Mouse (Mus musculus) embryonic facial prominence, embryonic 12.5 days (tissue): Measurements from ENCODE around the gene Ces5a. TPM values are rescaled to one million over a fixed set of nuclear protein-coding genes. Genes with fewer than 3 reads are reported as not detected.

Experiments used
- ATAC-seq: fragments of 200-750 bp; cut with Nextera tagmentation; 2 replicates; pipeline ENCODE4 v1.8.0; 2017; ENCODE audit not compliant: insufficient number of reproducible peaks, insufficient read depth, low FRiP score, low TSS enrichment
- H3K27ac ChIP-seq: fragments of 300-500 bp; sonication (generic); 2 replicates; pipeline ENCODE4 v1.5.1; 2016; ENCODE audit warnings: mild to moderate bottlenecking
- H3K27me3 ChIP-seq: fragments of 300-500 bp; sonication (generic); 2 replicates; pipeline ENCODE4 v1.6.1; 2016; ENCODE audit warnings: mild to moderate bottlenecking, moderate library complexity
- H3K36me3 ChIP-seq: fragments of 300-500 bp; sonication (generic); 2 replicates; pipeline ENCODE4 v1.6.1; 2016; ENCODE audit warnings: mild to moderate bottlenecking
- H3K4me1 ChIP-seq: fragments of 300-500 bp; sonication (generic); 2 replicates; pipeline ENCODE4 v1.6.1; 2016
- H3K4me2 ChIP-seq: fragments of 300-500 bp; sonication (generic); replicated peaks from 2 replicates; pipeline ENCODE4 v1.6.1; 2016; ENCODE audit warnings: mild to moderate bottlenecking, moderate library complexity
- H3K4me3 ChIP-seq: fragments of 300-500 bp; sonication (generic); 2 replicates; pipeline ENCODE4 v1.5.1; 2016; ENCODE audit warnings: mild to moderate bottlenecking
- H3K9ac ChIP-seq: fragments of 300-500 bp; sonication (generic); 2 replicates; pipeline ENCODE4 v1.6.1; 2016; ENCODE audit warnings: mild to moderate bottlenecking, moderate library complexity
- H3K9me3 ChIP-seq: fragments of 300-500 bp; sonication (generic); 2 replicates; pipeline ENCODE4 v1.6.1; 2016; ENCODE audit warnings: mild to moderate bottlenecking, moderate library complexity
- WGBS: fragments of 180-500 bp; shearing (Covaris S2); methylation state at CpG from one replicate; pipeline ENCODE4 v1.1.7; 2016; 5-methylcytosine and 5-hydroxymethylcytosine counted together
- polyA plus RNA-seq: library from polyadenylated mRNA; unstranded; fragments of >200 nt; fragmentation: Nextera tagmentation; extraction: Ambion mirVana; gene quantifications from 2 replicates; pipeline ENCODE4 v1.2.1, GENCODE M21; 2016

The Ces5a gene
- 0.23 TPM in 1 of 2 replicates, not detected in the other for polyA plus RNA-seq

- Histone ChIP-seq H3K4me1 (no peaks in the 10 kb centered on the region), H3K27me3 (no peaks in the 10 kb centered on the region), H3K9ac (no peak within 1 kb of the TSS), H3K27ac (no peak within 1 kb of the TSS), H3K36me3 (no peaks in the 10 kb centered on the region), H3K4me2 (no peak within 1 kb of the TSS), H3K9me3 (no peaks in the 10 kb centered on the region), H3K4me3 (no peak within 1 kb of the TSS)
- 88% methylated on average over 5 of the region's 5 CpGs for WGBS
- no peak for ATAC-seq
These were observed at the start of gene Ces5a for GRCm38 (mm10) chr8:93535730-93536129. Gene Ces5a, minus strand, starts transcription at chr8:93535830.

DNA sequence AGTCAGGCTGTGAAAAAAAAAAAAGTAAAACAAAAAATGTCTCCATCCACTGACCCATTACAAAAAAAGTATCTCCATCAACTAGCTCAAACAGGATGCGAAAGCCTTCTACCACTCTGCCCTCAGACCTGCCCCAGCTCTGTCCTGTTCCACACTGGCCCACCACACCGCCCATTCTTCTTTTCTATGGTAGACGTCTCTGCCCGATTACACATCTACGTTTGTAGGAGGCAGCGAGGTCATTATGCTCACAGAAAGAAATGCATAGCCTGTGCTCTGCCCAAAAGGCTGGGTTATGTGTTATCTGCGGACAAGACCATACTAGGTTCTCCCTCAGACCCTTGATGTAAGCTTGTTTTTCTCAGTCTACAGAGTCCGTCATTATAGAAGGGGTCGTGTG is 37.2 kb upstream of the Ces5a start:
- H3K27ac ChIP-seq, result no peak overlapping the region

GRCm38 (mm10) chr8:93572095-93572501 is 36.5 kb upstream of the Ces5a start:
- no peak overlapping the region for H3K4me3 ChIP-seq
- H3K27ac ChIP-seq, result no peak overlapping the region
- 33% methylated on average over 2 of the region's 2 CpGs for WGBS
- no peaks in the 10 kb centered on the region for H3K27me3 ChIP-seq
- no peak overlapping the region for H3K4me2 ChIP-seq
- no peaks in the 10 kb centered on the region for H3K36me3 ChIP-seq
- H3K9ac ChIP-seq, result no peak overlapping the region
- 0 out of 2 replicates have a peak, but pooled peaks cover 13% of the 10 kb centered on the region for H3K4me1 ChIP-seq
- no peak for ATAC-seq
- H3K9me3 ChIP-seq, result peaks cover 4% of the 10 kb centered on the region; the same call in 1 of the 2 replicates

More for the DNA sequence above, 37.2 kb upstream of the Ces5a start:
- no peak for ATAC-seq
- no peak overlapping the region for H3K4me3 ChIP-seq
- no peaks in the 10 kb centered on the region for H3K36me3 ChIP-seq
- H3K9me3 ChIP-seq, result peaks cover 4% of the 10 kb centered on the region; the same call in 1 of the 2 replicates
- no peak overlapping the region for H3K9ac ChIP-seq
- 81% methylated on average over 9 of the region's 9 CpGs for WGBS
- no peaks in the 10 kb centered on the region for H3K27me3 ChIP-seq
- H3K4me2 ChIP-seq, result no peak overlapping the region
- 0 out of 2 replicates have a peak, but pooled peaks cover 8% of the 10 kb centered on the region for H3K4me1 ChIP-seq

DNA sequence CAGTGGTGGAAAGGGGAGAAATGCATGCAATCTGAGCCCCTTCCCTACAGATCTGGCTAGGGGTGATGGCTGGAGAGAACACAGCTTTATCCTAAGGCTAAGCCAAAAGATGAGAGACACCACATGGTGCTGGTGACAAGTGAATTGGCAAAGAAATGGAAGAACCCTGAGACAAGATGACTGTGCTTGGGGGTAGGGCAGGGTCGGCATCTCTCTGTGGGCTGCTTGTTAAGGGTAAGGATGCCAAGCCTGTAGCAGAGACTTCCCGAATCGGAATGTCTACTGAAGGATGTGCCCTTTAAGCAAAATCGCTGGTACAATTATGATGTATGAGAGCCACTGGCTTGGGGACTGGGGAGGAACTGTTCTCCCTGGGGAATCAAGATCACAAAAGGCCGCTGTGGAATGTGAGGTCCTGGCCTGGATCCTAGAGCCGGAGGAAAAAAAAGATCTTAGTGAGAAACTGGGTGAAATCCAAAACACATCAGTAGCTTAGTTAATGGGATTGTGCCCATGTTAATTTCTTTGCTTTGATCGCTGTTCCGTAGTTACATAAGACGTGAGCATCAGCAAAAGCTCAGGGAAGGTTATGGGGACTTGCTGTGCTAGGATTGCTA is 35.8 kb upstream of the Ces5a start:
- Histone ChIP-seq H3K27ac (no peak overlapping the region), H3K4me2 (no peak overlapping the region), H3K9me3 (peaks cover 4% of the 10 kb centered on the region; the same call in 1 of the 2 replicates), H3K9ac (no peak overlapping the region), H3K36me3 (no peaks in the 10 kb centered on the region), H3K4me3 (no peak overlapping the region), H3K4me1 (0 out of 2 replicates have a peak, but pooled peaks cover 15% of the 10 kb centered on the region), H3K27me3 (no peaks in the 10 kb centered on the region)
- no peak for ATAC-seq
- WGBS, result 22% methylated on average over 9 of the region's 9 CpGs

DNA sequence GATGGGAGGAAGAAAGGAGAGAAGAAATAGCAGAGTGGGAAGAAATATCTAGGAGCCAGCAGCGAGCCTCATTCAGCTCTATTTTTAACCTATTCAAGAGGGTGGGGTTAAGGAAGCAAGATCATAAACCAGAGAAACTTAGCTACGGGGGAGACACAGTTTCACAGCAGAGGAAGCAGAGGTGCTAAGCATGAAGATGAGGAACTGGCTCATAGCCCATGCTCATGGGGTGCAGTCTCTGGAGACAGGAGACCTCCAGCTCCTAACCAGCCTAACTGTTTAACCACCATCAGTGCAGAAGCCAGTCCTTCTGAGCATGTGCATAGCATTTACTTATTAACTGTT is 34.5 kb upstream of the Ces5a start:
- Histone ChIP-seq H3K4me2 (no peak overlapping the region), H3K36me3 (no peaks in the 10 kb centered on the region), H3K27ac (no peak overlapping the region), H3K4me3 (no peak overlapping the region), H3K9me3 (peaks cover 4% of the 10 kb centered on the region; the same call in 1 of the 2 replicates), H3K27me3 (no peaks in the 10 kb centered on the region), H3K4me1 (0 out of 2 replicates have a peak, but pooled peaks cover 15% of the 10 kb centered on the region), H3K9ac (no peak overlapping the region)
- 61% methylated on average over 2 of the region's 2 CpGs for WGBS
- no peak for ATAC-seq

DNA sequence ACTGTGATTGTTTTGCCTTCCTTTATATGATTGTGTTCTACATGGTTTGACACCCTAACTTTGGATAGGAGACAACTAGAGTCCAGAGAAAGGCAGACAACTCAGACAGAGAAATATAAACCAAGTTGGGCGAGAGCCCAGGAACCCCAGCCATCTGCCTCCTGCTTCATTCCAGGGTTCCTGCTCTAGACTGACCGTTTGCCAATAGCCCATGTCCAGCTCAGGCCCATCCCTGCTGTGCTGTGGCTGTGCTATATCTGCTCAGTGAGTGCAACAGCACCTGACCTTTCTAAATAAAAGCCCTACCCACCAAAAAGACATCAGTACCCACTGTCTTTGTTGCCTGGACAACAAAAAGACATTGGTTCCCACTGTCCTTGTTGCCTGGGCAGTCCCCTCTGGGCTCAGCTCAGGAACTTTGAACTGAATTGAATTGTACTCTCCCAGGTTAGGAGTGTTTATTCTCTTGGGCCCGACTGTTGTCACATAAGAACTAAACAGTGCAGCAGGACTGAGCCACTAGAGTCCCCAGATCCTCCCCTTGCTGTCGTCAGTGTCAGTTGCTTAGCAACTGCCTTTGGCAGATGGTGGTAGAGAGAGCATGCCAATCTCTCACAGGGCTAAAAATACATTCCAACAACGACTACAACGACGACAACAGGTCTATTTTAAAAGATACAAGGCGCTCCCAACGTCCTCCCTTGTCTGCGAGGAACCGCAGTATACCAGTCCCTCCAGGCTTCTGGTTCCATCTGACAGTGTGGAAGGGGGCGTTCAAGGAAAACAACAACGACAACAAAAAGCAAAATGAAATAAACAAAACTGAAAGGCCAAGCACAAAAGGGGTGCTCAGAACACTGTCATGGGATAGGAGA is 33.9 kb upstream of the Ces5a start:
- WGBS, result 52% methylated on average over 13 of the region's 13 CpGs
- ATAC-seq, result no peak; the same call in 1 of the 2 replicates
- H3K36me3 ChIP-seq, result no peaks in the 10 kb centered on the region
- no peak overlapping the region for H3K9ac ChIP-seq
- 0 out of 2 replicates have a peak, but pooled peaks cover 15% of the 10 kb centered on the region for H3K4me1 ChIP-seq
- peaks cover 4% of the 10 kb centered on the region; the same call in 1 of the 2 replicates for H3K9me3 ChIP-seq
- no peaks in the 10 kb centered on the region for H3K27me3 ChIP-seq
- no peak overlapping the region for H3K4me2 ChIP-seq
- H3K4me3 ChIP-seq, result no peak overlapping the region
- H3K27ac ChIP-seq, result no peak overlapping the region

DNA sequence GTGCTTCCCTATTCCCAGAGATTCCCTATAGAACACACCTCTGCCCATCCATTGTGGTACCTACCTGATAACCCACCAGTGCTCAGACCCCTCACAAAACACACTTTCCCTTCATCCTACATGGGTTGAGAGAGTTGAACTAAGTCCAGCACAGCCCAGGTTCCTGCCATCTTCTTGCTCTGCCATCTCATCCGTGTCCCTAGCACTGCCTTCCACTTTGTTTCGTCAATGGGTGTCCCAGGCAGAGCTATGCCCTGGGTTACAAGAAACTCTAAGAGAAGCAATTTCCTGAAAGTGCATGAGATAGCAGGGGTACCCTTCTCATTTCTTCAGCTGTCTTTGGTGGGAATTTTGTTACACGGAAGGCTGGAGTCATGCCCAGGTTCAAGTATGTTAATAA is 33.0 kb upstream of the Ces5a start:
- no peak for ATAC-seq
- 90% methylated on average over 3 of the region's 3 CpGs for WGBS
- Histone ChIP-seq H3K4me1 (0 out of 2 replicates have a peak, but pooled peaks cover 15% of the 10 kb centered on the region), H3K27me3 (no peaks in the 10 kb centered on the region), H3K9ac (no peak overlapping the region), H3K27ac (no peak overlapping the region), H3K36me3 (no peaks in the 10 kb centered on the region), H3K4me3 (no peak overlapping the region), H3K4me2 (no peak overlapping the region), H3K9me3 (peaks cover 4% of the 10 kb centered on the region; the same call in 1 of the 2 replicates)

DNA sequence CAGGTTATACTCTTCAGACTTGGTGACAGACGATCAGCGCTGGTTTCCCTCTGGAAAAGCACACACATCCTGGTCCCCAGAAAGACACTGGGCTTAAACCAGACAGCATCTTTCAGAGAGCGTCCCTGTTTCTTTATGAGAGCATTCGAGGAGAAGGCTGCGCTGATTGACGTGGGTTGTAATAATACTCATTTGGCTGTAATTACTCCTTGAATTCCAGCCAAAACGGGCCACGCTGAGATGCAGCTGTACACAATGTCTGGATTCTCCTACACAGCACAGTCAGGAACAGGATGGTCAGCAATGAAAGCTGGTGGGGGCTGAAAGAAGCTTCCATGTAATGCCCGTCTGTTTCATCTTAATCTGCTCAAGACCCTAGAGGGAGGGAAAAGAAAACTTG is 31.5 kb upstream of the Ces5a start:
- Histone ChIP-seq H3K27me3 (no peaks in the 10 kb centered on the region), H3K4me1 (0 out of 2 replicates have a peak, but pooled peaks cover 15% of the 10 kb centered on the region), H3K4me2 (no peak overlapping the region), H3K9ac (no peak overlapping the region), H3K9me3 (peaks cover 4% of the 10 kb centered on the region; the same call in 1 of the 2 replicates), H3K4me3 (no peak overlapping the region), H3K27ac (no peak overlapping the region), H3K36me3 (no peaks in the 10 kb centered on the region)
- no peak for ATAC-seq
- WGBS, result 49% methylated on average over 9 of the region's 9 CpGs

GRCm38 (mm10) chr8:93564634-93565033 is 29.0 kb upstream of the Ces5a start:
- no peaks in the 10 kb centered on the region for H3K36me3 ChIP-seq
- H3K9me3 ChIP-seq, result peaks cover 4% of the 10 kb centered on the region; the same call in 1 of the 2 replicates
- H3K27me3 ChIP-seq, result no peaks in the 10 kb centered on the region
- H3K4me3 ChIP-seq, result no peak overlapping the region
- 72% methylated on average over 4 of the region's 4 CpGs for WGBS
- 0 out of 2 replicates have a peak, but pooled peaks cover 7% of the 10 kb centered on the region for H3K4me1 ChIP-seq
- no peak for ATAC-seq
- no peak overlapping the region for H3K27ac ChIP-seq
- H3K9ac ChIP-seq, result no peak overlapping the region
- no peak overlapping the region for H3K4me2 ChIP-seq

DNA sequence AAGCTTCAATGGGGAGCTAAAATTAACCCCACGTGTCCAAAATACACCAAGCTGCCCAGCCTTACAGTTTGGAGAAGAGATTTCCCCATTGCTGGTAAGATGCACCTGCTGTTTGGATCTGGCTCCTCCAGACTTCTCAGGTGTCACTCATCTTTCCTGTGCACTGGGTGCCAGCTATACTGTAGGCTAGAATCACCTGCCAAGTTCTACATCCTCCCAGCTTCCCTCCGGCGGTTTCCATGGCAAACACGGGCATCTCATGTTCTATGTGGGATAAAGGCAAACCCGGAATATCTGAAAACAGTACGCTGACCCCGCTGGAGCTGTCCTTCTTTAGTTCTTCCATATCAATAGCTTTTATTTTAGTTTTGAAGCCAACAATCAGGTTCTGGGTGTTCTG is 27.9 kb upstream of the Ces5a start:
- no peak for ATAC-seq
- Histone ChIP-seq H3K4me2 (no peak overlapping the region), H3K9me3 (peaks cover 2% of the 10 kb centered on the region; the same call in 1 of the 2 replicates), H3K4me3 (no peak overlapping the region), H3K27ac (no peak overlapping the region), H3K27me3 (no peaks in the 10 kb centered on the region), H3K4me1 (0 out of 2 replicates have a peak, but pooled peaks cover 7% of the 10 kb centered on the region), H3K36me3 (no peaks in the 10 kb centered on the region), H3K9ac (no peak overlapping the region)
- WGBS, result 86% methylated on average over 7 of the region's 7 CpGs

DNA sequence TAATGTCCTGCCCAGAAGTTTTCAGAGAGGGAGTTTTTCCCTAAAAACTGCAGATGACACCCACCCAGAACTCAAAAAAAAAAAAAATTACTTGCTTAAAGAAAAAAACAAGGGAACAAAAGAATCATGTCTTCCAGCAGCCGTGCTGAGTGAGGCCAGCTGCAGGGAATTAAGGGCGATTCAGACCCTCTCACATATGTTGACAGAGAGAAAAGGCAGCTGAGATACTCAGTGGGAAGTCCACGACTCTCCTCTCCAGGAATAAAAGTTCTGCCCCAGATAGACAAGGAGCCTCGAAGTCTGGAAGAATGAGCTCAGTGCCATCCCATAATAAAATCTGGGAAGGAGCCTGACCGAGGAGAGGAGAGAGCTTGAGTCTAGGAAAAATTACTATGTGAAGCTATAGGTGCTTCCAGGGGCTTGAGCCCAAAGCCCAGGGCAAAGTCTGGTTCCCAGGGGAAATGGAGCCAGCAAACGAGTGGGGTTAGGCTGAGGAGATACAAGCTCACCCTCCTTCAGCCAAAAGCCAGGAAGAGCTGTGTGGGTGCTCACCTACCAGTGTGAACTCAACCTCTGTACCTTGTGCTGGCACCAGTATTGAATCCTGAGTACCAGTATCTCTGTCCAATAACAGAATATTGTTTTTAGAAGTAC is 27.1 kb upstream of the Ces5a start:
- Histone ChIP-seq H3K9me3 (no peaks in the 10 kb centered on the region), H3K9ac (no peak overlapping the region), H3K4me2 (no peak overlapping the region), H3K27me3 (no peaks in the 10 kb centered on the region), H3K4me3 (no peak overlapping the region), H3K36me3 (no peaks in the 10 kb centered on the region), H3K4me1 (0 out of 2 replicates have a peak, but pooled peaks cover 7% of the 10 kb centered on the region), H3K27ac (no peak overlapping the region)
- no peak for ATAC-seq
- 15% methylated on average over 6 of the region's 6 CpGs for WGBS
